Mouse (Mus musculus): ENCODE measurements around the gene Slc37a1. TPM values are rescaled to one million over a fixed set of nuclear protein-coding genes. Genes with fewer than 3 reads are reported as not detected.

Gene Slc37a1
- total and polyA plus RNA-seq, 3 experiments, result 14.2 to 15.0 TPM; not detected in 1

- Histone ChIP-seq H3K9me3 (replicated peaks; ENCODE audit: insufficient read depth, low read length) (no peaks in the 10 kb centered on the region), H3K79me2 (ENCODE audit: control insufficient read depth, insufficient read depth, low read length, poor library complexity) (peaks cover 11% of the 10 kb centered on the region), H3K4me3 (ENCODE audit: control insufficient read depth in 1 of 2, insufficient read depth in 1 of 2, low read depth in 2 of 2, low read length in 2 of 2) (no peak overlapping the region), H3K4me1 (ENCODE audit: control insufficient read depth in 1 of 2, insufficient read depth in 2 of 2, low read length in 2 of 2) (peaks cover 13 to 32% of the 10 kb centered on the region in 2 experiments), H3K27ac (ENCODE audit: control insufficient read depth, low read depth, low read length) (no peak overlapping the region), H3K27me3 (ENCODE audit: control insufficient read depth in 1 of 2, insufficient read depth in 2 of 2, low read length in 2 of 2) (no peaks in the 10 kb centered on the region), H3K9ac (ENCODE audit: control insufficient read depth, low read depth, low read length, poor library complexity, severe bottlenecking) (no peak overlapping the region), H3K36me3 (ENCODE audit: control insufficient read depth in 1 of 2, insufficient read depth in 2 of 2, low read length in 2 of 2) (peaks cover 0 to 22% of the 10 kb centered on the region in 2 experiments; a peak in 2 of 4 replicates)
- DNase-seq (ENCODE audit: low read depth, low spot score), result no peak
- TF ChIP-seq RAD21 (IDR thresholded peaks at IDR 0.05; ENCODE audit: low read depth, low read length) (no peak), ELF1 (IDR thresholded peaks at IDR 0.05; ENCODE audit: low read depth, low read length) (no peak), ZNF384 (IDR thresholded peaks at IDR 0.05; ENCODE audit: low read depth, low read length) (no peak), HCFC1 (IDR thresholded peaks at IDR 0.05; ENCODE audit: low read depth, low read length) (no peak), UBTF (IDR thresholded peaks at IDR 0.05; ENCODE audit: borderline replicate concordance, insufficient read depth, low read depth, low read length) (no peak), MAFK (IDR thresholded peaks at IDR 0.05; ENCODE audit: borderline replicate concordance, low read depth, low read length) (no peak), USF2 (IDR thresholded peaks at IDR 0.05; ENCODE audit: borderline replicate concordance in 1 of 2, insufficient read depth in 1 of 2, low read depth in 1 of 2, low read length in 2 of 2) (no peak), BHLHE40 (IDR thresholded peaks at IDR 0.05; ENCODE audit: borderline replicate concordance, low read depth, low read length) (no peak), POLR2AphosphoS2 (IDR thresholded peaks at IDR 0.05; ENCODE audit: low read length) (no peak)
These were observed 14.1 kb downstream of the Slc37a1 start for GRCm38 (mm10) chr17:31300736-31301135.

GRCm38 (mm10) chr17:31303401-31303800 lies 16.8 kb downstream of the Slc37a1 start:
- TF ChIP-seq MAX (IDR thresholded peaks at IDR 0.05; ENCODE audit: low read length) (no peak), ZNF384 (IDR thresholded peaks at IDR 0.05; ENCODE audit: low read depth, low read length) (no peak), RAD21 (IDR thresholded peaks at IDR 0.05; ENCODE audit: low read depth, low read length) (no peak), ELF1 (IDR thresholded peaks at IDR 0.05; ENCODE audit: low read depth, low read length) (no peak), USF1 (IDR thresholded peaks at IDR 0.05; ENCODE audit: low read depth, low read length) (no peak)

More at GRCm38 (mm10) chr17:31303401-31303800, 16.8 kb downstream of the Slc37a1 start:
- H3K4me1 ChIP-seq (ENCODE audit: control insufficient read depth in 1 of 2, insufficient read depth in 2 of 2, low read length in 2 of 2), result peaks cover 16 to 31% of the 10 kb centered on the region in 2 experiments
- no peak overlapping the region for H3K27ac ChIP-seq (ENCODE audit: control insufficient read depth, low read depth, low read length)
- no peaks in the 10 kb centered on the region for H3K9me3 ChIP-seq (replicated peaks; ENCODE audit: insufficient read depth, low read length)
- no peaks in the 10 kb centered on the region for H3K27me3 ChIP-seq (ENCODE audit: control insufficient read depth in 1 of 2, insufficient read depth in 2 of 2, low read length in 2 of 2)
- peaks cover 2% of the 10 kb centered on the region; the same call in 1 of the 2 replicates for H3K79me2 ChIP-seq (ENCODE audit: control insufficient read depth, insufficient read depth, low read length, poor library complexity)
- H3K4me3 ChIP-seq (ENCODE audit: control insufficient read depth in 1 of 2, insufficient read depth in 1 of 2, low read depth in 2 of 2, low read length in 2 of 2), result no peak overlapping the region
- peaks cover 0 to 27% of the 10 kb centered on the region in 2 experiments; a peak in 2 of 4 replicates for H3K36me3 ChIP-seq (ENCODE audit: control insufficient read depth in 1 of 2, insufficient read depth in 2 of 2, low read length in 2 of 2)
- no peak for DNase-seq (ENCODE audit: low read depth, low spot score)
- no peak overlapping the region for H3K9ac ChIP-seq (ENCODE audit: control insufficient read depth, low read depth, low read length, poor library complexity, severe bottlenecking)

Measured in MEL (cell line).